Mouse (Mus musculus) stomach, postnatal 0 days (tissue): Measurements from ENCODE around the gene Erbin.

ENCODE experiments used
- CTCF ChIP-seq: IDR thresholded peaks from 2 replicates; pipeline ENCODE4 v1.5.1; 2016; ENCODE audit warnings: antibody characterized with exemption, low read depth, mild to moderate bottlenecking, moderate library complexity
- EP300 ChIP-seq: optimal IDR thresholded peaks from 2 replicates; pipeline ENCODE3; 2016; ENCODE audit warnings: antibody characterized with exemption

DNA sequence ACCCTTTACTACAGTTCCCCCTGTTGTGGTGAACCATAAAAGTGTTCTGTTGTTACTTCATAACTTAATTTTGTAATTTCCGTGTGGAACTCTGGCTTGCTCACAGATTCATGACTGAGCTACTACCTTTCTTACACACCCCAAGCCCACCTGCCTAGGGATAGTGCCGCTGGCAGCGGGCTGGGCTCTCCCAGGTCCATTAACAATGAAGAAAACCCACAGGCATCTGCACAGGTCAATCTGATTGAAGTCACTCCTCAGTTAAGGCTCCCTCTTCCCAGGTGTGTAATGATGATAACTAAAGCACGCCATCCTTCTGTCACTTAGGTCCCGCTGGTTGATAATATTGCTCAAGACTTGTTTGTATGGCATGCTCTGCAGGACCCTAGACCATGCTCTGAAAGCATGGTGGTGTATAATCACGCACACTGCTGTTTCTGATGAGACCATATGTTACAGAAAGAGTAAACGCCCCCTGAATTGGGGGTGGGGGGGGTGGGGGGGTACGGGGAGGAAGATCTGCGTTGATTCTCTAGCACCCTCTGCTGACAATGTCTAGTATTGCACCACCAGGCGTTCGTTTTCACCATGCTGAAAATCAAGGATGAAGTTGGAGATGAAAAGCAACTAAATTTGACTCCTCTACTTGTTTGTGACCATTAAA, 140.3 kb downstream of the Erbin start:
- peak; percentile 69 for TF ChIP-seq CTCF
- TF ChIP-seq EP300: no peak
